Comparison of ENCODE assay signal across 8 mouse cellular contexts in genomic region chr10:8886528-8886854, GRCm38 (mm10). TPM values are rescaled to one million over a fixed set of nuclear protein-coding genes. Genes with fewer than 3 reads are reported as not detected.
A peak's percentile ranks its signal among the peaks of the same experiment; 100 is the strongest.
DNase-seq lines count a peak whose midpoint lies in the region; ATAC-seq and TF ChIP-seq lines count a peak whose summit lies in the region.

No protein-coding gene starts in this region.

- peak overlapping the region; percentile 67 for H3K9ac ChIP-seq in liver, embryonic 13.5 days
- H3K9ac ChIP-seq in stomach, postnatal 0 days (ENCODE audit: low read length), result peak overlapping the region; percentile 86

- H3K36me3 ChIP-seq in erythroblast, embryonic 14.5 days (ENCODE audit: control insufficient read depth), result no peaks in the 10 kb centered on the region
- H3K36me3 ChIP-seq in spleen, adult 2 months (ENCODE audit: control insufficient read depth, insufficient read depth, low read length), result no peaks in the 10 kb centered on the region
- H3K36me3 ChIP-seq in liver, embryonic 13.5 days, result no peaks in the 10 kb centered on the region
- H3K36me3 ChIP-seq in stomach, postnatal 0 days (ENCODE audit: control insufficient read depth, insufficient read depth, low read length), result no peaks in the 10 kb centered on the region

- H3K4me2 ChIP-seq in liver, embryonic 13.5 days, result peak overlapping the region; percentile 74
- H3K4me2 ChIP-seq in stomach, postnatal 0 days (replicated peaks; ENCODE audit: low read depth), result peak overlapping the region; percentile 75

- no peak for TF ChIP-seq CTCF in spleen, adult 2 months (IDR thresholded peaks at IDR 0.05; ENCODE audit: extremely low read depth, insufficient read depth, insufficient read length, insufficient replicate concordance)
- TF ChIP-seq CTCF in stomach, postnatal 0 days (IDR thresholded peaks at IDR 0.05; ENCODE audit: low read depth), result no peak

- 7% methylated on average over 14 of the region's 14 CpGs for WGBS in spleen, adult 2 months
- 2% methylated on average over 14 of the region's 14 CpGs for WGBS in liver, embryonic 13.5 days (ENCODE audit: insufficient replicate concordance)
- 5% methylated on average over 14 of the region's 14 CpGs for whole genome bisulfite sequencing in stomach, postnatal 0 days

- no peaks in the 10 kb centered on the region; the same call in 1 of the 2 replicates for H3K9me3 ChIP-seq in erythroblast, embryonic 14.5 days (ENCODE audit: control insufficient read depth, low read length)
- no peaks in the 10 kb centered on the region for H3K9me3 ChIP-seq in liver, embryonic 13.5 days (replicated peaks)
- no peaks in the 10 kb centered on the region for H3K9me3 ChIP-seq in stomach, postnatal 0 days (ENCODE audit: control insufficient read depth, low read length)

- ATAC-seq in erythroblast, adult 5-6 weeks (replicated peaks; ENCODE audit: low FRiP score, poor library complexity, severe bottlenecking), result no peak
- no peak for ATAC-seq in liver, embryonic 13.5 days (ENCODE audit: low read depth)
- no peak for ATAC-seq in stomach, postnatal 0 days (ENCODE audit: low FRiP score, low TSS enrichment)

- peaks cover 37% of the 10 kb centered on the region for H3K27me3 ChIP-seq in erythroblast, embryonic 14.5 days (ENCODE audit: control insufficient read depth)
- peaks cover 2% of the 10 kb centered on the region; the same call in 1 of the 2 replicates for H3K27me3 ChIP-seq in spleen, adult 2 months (ENCODE audit: control insufficient read depth, insufficient read depth, low read length)
- peaks cover 40% of the 10 kb centered on the region for H3K27me3 ChIP-seq in liver, embryonic 13.5 days
- no peaks in the 10 kb centered on the region for H3K27me3 ChIP-seq in stomach, postnatal 0 days (ENCODE audit: control insufficient read depth, insufficient read depth, low read length)

- peaks cover 6% of the 10 kb centered on the region for H3K4me1 ChIP-seq in erythroblast, embryonic 14.5 days (ENCODE audit: control insufficient read depth)
- H3K4me1 ChIP-seq in spleen, adult 2 months (ENCODE audit: control insufficient read depth, insufficient read depth, insufficient read length), result no peaks in the 10 kb centered on the region; the same call in 1 of the 2 replicates
- peaks cover 33% of the 10 kb centered on the region for H3K4me1 ChIP-seq in liver, embryonic 13.5 days (replicated peaks)
- no peaks in the 10 kb centered on the region for H3K4me1 ChIP-seq in stomach, postnatal 0 days (replicated peaks; ENCODE audit: control insufficient read depth, insufficient read depth)

- no peak for TF ChIP-seq POLR2A in spleen, adult 2 months (IDR thresholded peaks at IDR 0.05; ENCODE audit: low read depth, low read length)

- TF ChIP-seq EP300 in stomach, postnatal 0 days (optimal IDR thresholded peaks at IDR 0.05), result no peak

- H3K27ac ChIP-seq in spleen, adult 2 months (ENCODE audit: insufficient read depth, low read length), result peak overlapping the region; percentile 42; the same call in 1 of the 2 replicates
- peak overlapping the region; percentile 69 for H3K27ac ChIP-seq in liver, embryonic 13.5 days
- peak overlapping the region; percentile 96 for H3K27ac ChIP-seq in stomach, postnatal 0 days (replicated peaks)

- peak overlapping the region; percentile 60 for H3K4me3 ChIP-seq in erythroblast, embryonic 14.5 days (replicated peaks)
- H3K4me3 ChIP-seq in spleen, adult 2 months (ENCODE audit: extremely low read depth, insufficient read depth, insufficient read length), result peak overlapping the region; percentile 60; the same call in 1 of the 2 replicates
- peak overlapping the region; percentile 66 for H3K4me3 ChIP-seq in liver, embryonic 13.5 days (replicated peaks)
- H3K4me3 ChIP-seq in stomach, postnatal 0 days (ENCODE audit: low read depth, low read length), result peak overlapping the region; percentile 83

- no peak for DNase-seq in spleen, adult 2 months (ENCODE audit: low read depth in 1 of 2, low spot score in 2 of 2)
- no peak for DNase-seq in spleen, postnatal 4 days (ENCODE audit: low spot score in 2 of 2)
- DNase-seq in liver, embryonic 13.5 days, result no peak
- DNase-seq in stomach, postnatal 0 days (ENCODE audit: low spot score), result no peak
- no peak for DNase-seq in spleen, postnatal 10 days (ENCODE audit: low spot score in 2 of 2)
- DNase-seq in embryo, embryonic 10 days (ENCODE audit: low spot score), result no peak

RNA-seq across cellular contexts. Expression of gene Sash1, which starts 0.6 kb away (rescaled TPM):
- 0.01 and 0.03 TPM in 2 replicates for polyA plus RNA-seq in erythroblast, embryonic 14.5 days (2012)
- total RNA-seq in erythroblast, adult 5-6 weeks (2015; ENCODE audit: low replicate concordance), result 0.38 and 2.1 TPM in 2 replicates
- total RNA-seq in erythroblast, adult 5-6 weeks (2017; ENCODE audit: low replicate concordance), result 1.3 and 1.6 TPM in 2 replicates
- 9.8 and 12.5 TPM in 2 replicates for polyA plus RNA-seq in spleen, adult 2 months (2012; rRNA removed)
- polyA plus RNA-seq in liver, embryonic 13.5 days (2015; fragmentation: Nextera tagmentation; extraction: Ambion mirVana), result 0.51 and 0.77 TPM in 2 replicates
- 2.8 and 3.8 TPM in 2 replicates for polyA plus RNA-seq in stomach, postnatal 0 days (2015; fragmentation: Nextera tagmentation; extraction: Ambion mirVana)

Comparison
In these comparisons a context has a peak if more than half of its experiments do, and no peak if none do; other contexts are left out.
1. H3K27ac ChIP-seq: peak in every context shown above with its lines; median percentile 96 in stomach, postnatal 0 days; 69 in liver, embryonic 13.5 days; 42 in spleen, adult 2 months.